Mouse (Mus musculus) mouse trophoblast stem cell (cell line): ENCODE results near the gene Sh3bp5.

ENCODE experiments used
- in situ Hi-C, 2 experiments: fragments of 300-500 bp; cut with MseI, MboI; formaldehyde crosslinking; loops; 2 replicates in 1 of 2; 3 replicates in 1 of 2; pipeline ENCODE4 v1.15.1; 2025

Gene Sh3bp5

GRCm38 (mm10) chr14:31362236-31362635, 73.6 kb downstream of the Sh3bp5 start:
- in situ Hi-C loops, result no loop called here

- in situ Hi-C loops, result no loop called here
These were observed 90.5 kb downstream of the Sh3bp5 start for GRCm38 (mm10) chr14:31345367-31345766.

GRCm38 (mm10) chr14:31343241-31343640, 92.6 kb downstream of the Sh3bp5 start:
- in situ Hi-C loops, result no loop called here

- in situ Hi-C loops, result no loop called here
These were observed 97.9 kb downstream of the Sh3bp5 start for GRCm38 (mm10) chr14:31337947-31338346.

- in situ Hi-C loops, result no loop called here
These were observed 98.5 kb downstream of the Sh3bp5 start for GRCm38 (mm10) chr14:31337406-31337805.

- in situ Hi-C loops, result no loop called here
These were observed 99.3 kb downstream of the Sh3bp5 start, which contains the start of gene Capn7 for GRCm38 (mm10) chr14:31336369-31337155. Gene Capn7 (plus strand): TSS chr14:31336638.

- in situ Hi-C loops, result no loop called here
These were observed 100.1 kb downstream of the Sh3bp5 start for GRCm38 (mm10) chr14:31335765-31336164.

- in situ Hi-C loops, result no loop called here
These were observed 104.9 kb downstream of the Sh3bp5 start for GRCm38 (mm10) chr14:31330957-31331356.

- in situ Hi-C loops, result no loop called here
These were observed 106.1 kb downstream of the Sh3bp5 start for GRCm38 (mm10) chr14:31329741-31330140.

GRCm38 (mm10) chr14:31327681-31328080, 108.2 kb downstream of the Sh3bp5 start:
- in situ Hi-C loops, result no loop called here

- in situ Hi-C loops, result no loop called here
These were observed 108.7 kb downstream of the Sh3bp5 start for GRCm38 (mm10) chr14:31327196-31327595.

GRCm38 (mm10) chr14:31326770-31327169, 109.1 kb downstream of the Sh3bp5 start:
- in situ Hi-C loops, result no loop called here

GRCm38 (mm10) chr14:31325551-31325950, 110.3 kb downstream of the Sh3bp5 start:
- in situ Hi-C loops, result no loop called here

GRCm38 (mm10) chr14:31324851-31325250, 111.0 kb downstream of the Sh3bp5 start:
- in situ Hi-C loops, result no loop called here

- in situ Hi-C loops, result no loop called here
These were observed 111.8 kb downstream of the Sh3bp5 start, which contains the start of gene Dnah1 for GRCm38 (mm10) chr14:31323849-31324792. Gene Dnah1 (minus strand): TSS chr14:31323896.

GRCm38 (mm10) chr14:31323189-31323588, 112.7 kb downstream of the Sh3bp5 start:
- in situ Hi-C loops, result no loop called here

GRCm38 (mm10) chr14:31322191-31322590, 113.7 kb downstream of the Sh3bp5 start:
- in situ Hi-C loops, result no loop called here

- in situ Hi-C loops, result no loop called here
These were observed 114.7 kb downstream of the Sh3bp5 start for GRCm38 (mm10) chr14:31321181-31321580.

- in situ Hi-C loops, result no loop called here
These were observed 116.3 kb downstream of the Sh3bp5 start for GRCm38 (mm10) chr14:31319546-31319945.

GRCm38 (mm10) chr14:31317754-31318153, 118.1 kb downstream of the Sh3bp5 start:
- in situ Hi-C loops, result no loop called here

- in situ Hi-C loops, result no loop called here
These were observed 119.3 kb downstream of the Sh3bp5 start for GRCm38 (mm10) chr14:31316613-31317012.

GRCm38 (mm10) chr14:31313192-31313591, 122.7 kb downstream of the Sh3bp5 start:
- in situ Hi-C loops, result no loop called here
